Mouse (Mus musculus): ENCODE results near the gene Gm26558. TPM values are rescaled to one million over a fixed set of nuclear protein-coding genes. Genes with fewer than 3 reads are reported as not detected.

Gm26558 gene
- not detected for total RNA-seq (2022)

DNA sequence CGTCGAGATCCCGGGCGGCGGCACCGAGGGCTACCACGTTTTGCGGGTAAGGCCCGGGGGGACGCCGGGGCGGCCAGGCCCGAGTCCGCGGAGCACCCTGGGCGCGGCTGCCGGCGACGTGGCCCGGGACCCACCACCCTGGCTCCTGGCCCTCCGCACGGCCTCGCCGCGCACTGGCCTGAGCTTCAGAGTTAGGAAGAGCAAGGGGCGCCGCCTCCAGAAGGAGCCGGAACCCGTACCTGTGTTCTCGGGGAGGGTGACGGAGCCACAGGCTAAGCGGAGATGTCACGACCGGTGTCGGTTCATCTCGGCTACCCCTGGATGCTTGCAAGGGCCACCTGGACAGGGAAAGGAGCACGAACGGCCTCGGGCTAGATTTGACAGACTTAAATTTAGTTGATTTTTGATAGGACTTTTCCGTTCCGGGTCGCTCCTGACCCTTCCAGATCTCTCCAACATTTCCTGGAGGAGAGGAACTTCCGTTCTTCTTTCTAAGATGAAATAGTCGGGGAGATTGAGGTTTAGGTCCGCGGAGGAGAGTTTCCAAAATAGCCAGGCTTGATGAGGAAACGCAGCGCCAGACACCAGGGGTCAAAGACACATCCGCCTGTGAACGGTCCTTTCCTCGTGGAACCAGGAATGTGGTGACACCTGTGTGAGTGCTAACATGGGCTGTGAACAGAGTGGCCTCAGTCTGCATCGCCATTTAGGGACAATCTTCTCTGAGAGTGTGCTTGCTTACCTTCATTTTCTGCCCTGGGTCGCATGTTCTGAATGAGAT is at the start of gene Gm26558:
TSS of gene Gm26558 (minus strand) at position 394 of the 781 bp plus-strand sequence.
- peak in 1 of 2 experiments; percentile 4 for DNase-seq (ENCODE audit: low spot score in 2 of 2)

DNA sequence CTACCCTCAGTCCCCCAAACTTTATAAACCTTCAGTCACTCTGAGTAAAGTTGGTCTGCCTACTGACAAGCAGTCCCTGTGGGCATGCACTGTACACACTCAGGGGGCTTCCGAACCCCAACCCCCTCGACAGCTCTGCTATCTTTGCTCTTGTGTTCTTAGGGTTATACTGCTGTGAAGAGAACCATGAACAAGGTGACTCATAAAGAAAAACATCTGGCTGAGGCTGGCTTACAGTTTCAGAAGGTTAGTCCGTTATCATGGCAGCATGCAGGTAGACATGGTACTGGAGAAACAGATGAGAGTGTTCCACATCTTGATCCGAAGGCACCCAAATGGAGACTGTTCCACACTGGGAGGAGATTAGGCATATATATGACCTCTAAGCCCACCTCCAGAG is 49.0 kb upstream of the Gm26558 start:
- DNase-seq (ENCODE audit: low spot score in 2 of 2): no peak

DNA sequence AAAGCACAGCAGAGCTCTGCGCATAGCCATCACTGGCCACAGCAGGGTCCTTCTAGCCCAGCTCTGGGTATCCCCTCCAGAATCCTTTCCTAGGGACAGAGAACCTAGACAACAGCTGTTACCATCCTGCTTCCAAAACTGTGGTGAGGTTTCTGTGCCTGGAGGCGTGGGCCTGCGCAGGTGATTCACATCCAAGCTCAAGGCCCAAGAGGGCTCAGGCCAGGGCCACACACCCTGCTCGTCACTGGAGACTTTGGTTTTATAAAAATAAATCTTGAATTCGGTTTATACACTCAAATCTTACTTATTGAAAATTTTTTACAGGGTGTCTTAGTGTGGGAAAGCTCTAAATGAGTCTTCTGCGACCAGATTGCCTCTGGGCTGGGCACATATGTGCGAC is 48.3 kb upstream of the Gm26558 start:
- DNase-seq (ENCODE audit: low spot score in 2 of 2): no peak

DNA sequence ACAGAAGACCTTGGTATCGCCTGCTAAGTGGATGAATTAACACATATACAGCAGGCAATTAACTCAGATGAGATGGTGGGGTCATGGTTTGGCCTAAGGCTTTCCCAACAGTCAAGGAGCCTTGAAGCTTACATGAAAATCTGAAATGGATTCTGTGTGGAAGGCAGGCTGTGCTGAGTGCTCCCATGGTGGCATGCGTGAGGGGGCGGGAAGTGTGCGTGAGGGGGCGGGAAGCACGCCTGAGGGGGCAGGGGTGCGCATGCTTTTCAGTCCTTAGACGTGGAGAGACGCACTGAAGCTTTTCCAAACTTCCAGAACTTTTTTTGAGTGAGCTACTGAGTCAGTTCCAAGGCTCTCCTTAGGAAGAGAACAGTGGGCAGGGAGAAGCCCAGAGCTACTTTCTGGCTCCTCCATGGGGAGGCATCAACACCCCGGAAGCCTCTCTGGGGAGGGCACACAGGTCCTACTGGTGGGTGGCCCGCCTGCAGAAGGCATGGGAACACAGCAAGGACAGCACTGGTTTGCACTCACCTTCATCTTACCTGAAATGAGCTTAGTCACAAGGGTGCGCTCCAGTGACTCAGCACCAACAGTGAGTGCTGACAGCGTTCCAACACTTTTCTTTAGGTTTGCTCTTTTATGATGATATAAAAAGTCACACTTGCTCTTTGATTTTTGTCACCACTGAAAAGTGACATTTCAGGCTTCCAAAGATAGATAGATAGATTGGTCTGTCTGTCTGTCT is 47.2 kb upstream of the Gm26558 start:
- DNase-seq (ENCODE audit: low spot score in 2 of 2): no peak

DNA sequence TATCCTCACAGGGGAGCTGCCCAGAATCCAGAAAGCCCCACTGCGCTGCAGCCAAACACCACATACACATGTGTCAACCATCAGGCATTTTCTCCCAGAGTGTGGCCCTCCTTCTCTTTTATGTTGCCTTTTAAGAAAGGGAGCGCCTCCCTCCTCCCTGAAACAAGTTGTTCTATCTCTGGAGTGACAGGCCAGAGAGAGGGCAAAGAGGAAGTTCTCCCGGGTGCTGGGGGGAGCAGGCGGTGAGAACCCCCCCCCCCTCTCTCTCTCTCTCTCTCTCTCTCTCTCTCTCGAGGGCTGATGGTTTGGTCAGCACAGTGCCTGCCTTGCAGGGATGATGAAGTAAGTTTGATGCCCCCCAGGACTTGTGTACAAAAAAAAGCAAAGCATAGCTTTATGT is 40.5 kb upstream of the Gm26558 start:
- no peak for DNase-seq (ENCODE audit: low spot score in 2 of 2)

DNA sequence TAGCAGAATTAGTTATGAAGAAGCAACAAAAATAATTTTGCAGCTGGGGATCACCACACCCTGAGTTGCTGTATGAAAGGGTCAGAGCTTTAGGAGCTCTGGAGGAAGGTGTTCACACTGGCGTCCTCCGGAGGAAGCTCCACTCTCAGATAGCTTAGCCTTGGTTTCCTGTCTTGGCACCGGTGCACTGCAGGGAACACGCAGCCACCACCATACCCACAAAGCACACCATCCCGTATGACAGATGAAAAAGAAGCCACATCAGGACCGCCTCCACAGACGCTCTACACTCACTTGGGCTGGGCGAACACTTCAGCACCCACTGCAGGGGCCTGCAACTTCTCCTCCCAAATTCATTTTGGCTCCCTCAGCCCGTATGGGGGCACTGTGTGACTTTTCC is 39.7 kb upstream of the Gm26558 start:
- DNase-seq (ENCODE audit: low spot score in 2 of 2): no peak

DNA sequence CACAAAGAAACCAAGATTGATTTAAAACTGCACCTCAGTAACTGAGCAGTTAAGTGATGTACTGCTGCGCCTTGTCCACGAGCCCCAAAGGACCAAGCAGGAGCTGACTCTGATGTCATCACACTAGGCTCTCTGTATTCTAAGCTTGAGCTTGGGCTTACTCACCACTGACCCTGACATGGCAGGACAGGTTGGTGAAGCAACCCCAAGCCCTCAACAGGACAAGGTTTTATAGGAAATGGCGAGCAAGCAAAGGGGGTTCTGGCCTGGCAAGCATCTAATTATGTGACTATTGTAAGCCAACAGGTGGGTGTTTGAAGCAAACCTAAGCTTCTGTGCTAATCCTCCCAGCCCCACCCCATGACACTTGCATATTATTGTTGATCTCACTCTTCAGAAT is 38.9 kb upstream of the Gm26558 start:
- no peak for DNase-seq (ENCODE audit: low spot score in 2 of 2)

DNA sequence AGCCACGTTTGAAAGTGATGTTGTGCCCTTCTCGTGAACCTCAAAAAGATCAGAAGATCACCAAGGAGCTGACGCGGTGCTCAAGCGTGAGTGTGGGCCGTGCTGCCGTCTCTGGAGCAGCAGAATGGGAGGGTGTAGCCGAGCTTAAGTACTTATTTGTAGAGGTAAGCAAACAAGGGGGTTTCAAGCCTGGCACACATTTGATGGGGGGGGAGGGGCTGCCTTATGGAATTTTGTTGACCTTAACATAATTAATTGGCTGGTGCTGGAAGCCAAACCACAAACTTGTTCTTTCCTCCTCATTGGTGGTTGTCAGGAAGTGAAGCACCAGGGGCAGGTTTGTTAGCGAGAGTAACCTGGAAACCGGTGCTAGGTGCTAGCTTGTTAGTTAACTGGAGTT is 33.8 kb upstream of the Gm26558 start:
- DNase-seq (ENCODE audit: low spot score in 2 of 2): no peak

DNA sequence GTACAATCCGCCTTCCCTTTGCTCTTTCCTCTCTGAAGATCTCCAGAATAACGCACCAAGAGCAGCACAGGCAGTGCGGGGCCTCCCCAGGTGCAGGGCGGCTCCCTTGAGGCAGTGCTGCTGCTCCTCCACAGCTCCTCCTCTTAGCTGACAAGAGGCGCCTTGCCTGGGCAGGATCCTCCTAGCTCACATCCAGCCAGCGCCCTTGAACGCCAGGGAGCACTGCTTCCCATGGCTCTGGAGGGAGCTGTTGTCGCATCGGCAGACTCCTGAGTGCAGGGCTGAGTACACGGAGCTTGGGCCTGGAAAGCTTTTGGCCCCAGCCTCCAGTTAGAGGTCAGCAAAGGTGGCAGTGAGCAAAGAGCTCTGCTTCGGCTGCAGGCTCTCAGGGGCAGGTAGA is 28.3 kb upstream of the Gm26558 start:
- DNase-seq (ENCODE audit: low spot score in 2 of 2): peak in 1 of 2 experiments; percentile 31

DNA sequence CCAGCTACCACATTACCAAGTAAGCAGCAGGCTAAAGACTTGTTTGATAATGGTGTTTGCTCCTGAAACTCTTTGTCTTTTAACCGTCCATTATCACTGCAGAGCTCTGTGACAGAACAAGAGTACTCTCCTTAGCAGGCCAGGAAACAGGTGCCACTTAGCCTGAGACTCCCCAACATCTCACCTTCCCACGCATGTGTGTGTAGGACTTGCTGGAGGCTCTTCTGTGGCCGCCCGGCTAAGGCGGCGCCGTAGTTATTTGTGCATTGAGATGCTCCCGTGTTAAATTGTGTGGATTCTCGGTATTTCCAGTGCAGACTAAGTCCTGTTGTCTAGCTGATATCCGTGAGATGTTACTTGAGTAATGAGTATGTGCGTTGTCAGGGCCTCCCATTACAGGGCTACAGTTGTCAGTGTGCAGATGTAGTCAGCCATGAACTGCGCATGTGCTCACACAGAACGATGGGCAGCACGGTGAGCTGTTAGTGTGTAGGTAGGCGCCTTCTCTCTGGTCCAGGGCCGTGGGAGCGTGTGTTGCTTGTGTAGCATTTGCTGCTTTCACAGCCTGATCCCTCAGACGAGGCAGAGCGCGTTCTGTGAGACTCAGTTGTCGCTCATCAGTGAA is 26.7 kb upstream of the Gm26558 start:
- no peak for DNase-seq (ENCODE audit: low spot score in 2 of 2)

DNA sequence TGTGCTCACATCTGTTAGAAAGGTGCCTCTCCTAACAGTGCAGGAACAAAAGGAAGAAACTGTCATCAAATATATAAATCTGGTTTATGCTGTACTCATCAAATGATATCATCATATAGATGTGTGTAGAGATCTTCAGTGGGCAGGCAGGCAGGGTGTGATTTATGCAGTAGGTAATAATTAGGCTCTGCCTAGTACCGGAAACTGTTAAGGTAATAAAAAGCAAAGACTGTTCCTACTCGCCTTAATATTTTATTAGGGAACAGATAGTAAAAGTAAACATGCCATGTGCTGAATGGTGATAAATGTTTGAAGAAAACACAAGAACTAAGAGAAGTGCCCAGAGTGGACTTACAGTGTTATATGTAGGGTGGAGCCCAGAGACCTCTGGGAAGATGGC is 20.4 kb upstream of the Gm26558 start:
- no peak for DNase-seq (ENCODE audit: low spot score in 2 of 2)

DNA sequence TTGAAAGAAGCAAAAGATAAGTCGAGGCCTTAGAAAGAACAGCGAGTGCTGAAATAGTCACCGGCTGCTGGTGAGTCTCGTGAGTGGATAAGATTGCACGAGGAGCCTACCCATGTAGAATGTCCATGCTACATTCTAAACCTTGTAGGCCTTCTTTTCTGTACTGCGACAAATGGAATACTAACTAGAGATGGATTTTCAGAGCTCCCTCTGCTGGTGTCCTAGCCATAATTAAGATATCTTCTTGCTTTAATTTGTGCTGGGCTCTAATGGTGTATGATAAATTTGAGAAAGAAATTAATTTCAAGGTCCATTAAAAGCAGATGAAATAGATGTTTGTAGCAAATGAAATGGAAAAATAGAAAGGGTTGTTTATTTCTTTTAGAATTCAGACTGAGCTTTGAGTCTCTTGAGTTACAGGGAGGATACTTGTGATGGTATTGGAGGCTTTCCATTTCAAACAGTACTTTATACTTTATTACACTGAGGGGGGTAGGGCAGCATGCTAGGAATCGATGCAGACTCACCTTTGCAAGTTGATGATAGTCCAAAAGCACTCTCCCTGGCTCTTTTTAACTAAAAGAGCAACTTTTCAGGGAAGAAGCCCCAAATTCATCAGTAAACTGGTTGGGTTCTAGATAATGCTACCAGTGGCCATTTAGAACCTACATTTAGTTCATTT is 11.7 kb upstream of the Gm26558 start:
- DNase-seq (ENCODE audit: low spot score in 2 of 2): no peak

DNA sequence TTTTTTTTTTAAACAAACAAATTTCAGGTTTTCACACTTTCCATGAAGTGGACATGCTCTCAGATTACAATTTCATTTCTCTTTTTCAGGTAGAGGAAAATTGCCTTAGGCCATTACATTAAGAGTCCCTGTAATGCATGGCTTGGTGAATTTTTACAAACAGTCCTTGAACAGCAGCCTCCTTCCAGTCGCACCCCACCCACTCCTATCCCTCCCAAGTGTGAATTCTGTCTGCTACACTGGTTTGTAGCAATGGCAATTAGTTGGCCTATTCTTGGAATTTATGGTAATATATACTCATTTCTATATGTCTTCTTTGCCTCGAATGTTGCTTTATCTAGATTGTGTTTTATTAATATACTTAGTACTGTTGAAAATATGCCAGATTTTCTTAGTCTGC is 10.6 kb upstream of the Gm26558 start:
- DNase-seq (ENCODE audit: low spot score in 2 of 2): no peak

DNA sequence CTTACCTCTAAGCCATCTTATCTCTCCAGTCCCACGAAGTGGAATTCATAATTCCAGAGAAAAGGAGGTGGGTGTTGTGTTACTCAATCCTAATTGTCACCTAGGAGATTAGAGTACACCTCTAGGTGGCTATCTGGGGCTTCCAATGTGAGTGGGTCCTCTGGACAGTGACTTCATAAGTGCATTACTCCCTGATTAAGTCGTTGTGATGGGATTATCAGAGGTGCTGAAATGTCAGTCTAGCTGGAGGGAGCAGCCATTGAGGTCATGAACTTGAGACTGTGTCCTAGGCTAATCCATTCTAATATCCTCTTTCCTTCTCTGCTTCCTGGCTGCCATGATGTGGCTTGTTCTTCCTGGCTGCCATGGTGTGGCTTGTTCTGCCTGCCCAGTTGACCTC is 8.0 kb upstream of the Gm26558 start:
- no peak for DNase-seq (ENCODE audit: low spot score in 2 of 2)

DNA sequence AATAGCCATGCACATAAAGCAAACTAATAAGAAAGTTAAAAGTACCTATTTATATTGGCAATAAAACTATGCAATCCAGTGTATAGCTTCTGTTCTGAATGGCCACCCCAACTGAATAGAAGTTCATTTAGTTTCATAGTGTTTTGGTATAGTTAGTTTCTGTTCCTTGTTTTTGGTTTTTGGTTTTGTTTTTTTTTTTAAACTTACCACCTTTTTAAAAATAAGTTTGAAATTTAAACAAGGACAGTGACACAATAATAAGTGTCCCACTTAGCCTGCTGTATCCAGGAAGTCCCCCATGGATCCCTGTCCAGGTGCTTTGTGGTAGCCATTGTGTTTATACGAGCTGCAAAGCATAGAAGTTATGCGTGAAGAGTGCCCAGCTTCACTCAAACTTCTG is 7.3 kb upstream of the Gm26558 start:
- no peak for DNase-seq (ENCODE audit: low spot score in 2 of 2)

DNA sequence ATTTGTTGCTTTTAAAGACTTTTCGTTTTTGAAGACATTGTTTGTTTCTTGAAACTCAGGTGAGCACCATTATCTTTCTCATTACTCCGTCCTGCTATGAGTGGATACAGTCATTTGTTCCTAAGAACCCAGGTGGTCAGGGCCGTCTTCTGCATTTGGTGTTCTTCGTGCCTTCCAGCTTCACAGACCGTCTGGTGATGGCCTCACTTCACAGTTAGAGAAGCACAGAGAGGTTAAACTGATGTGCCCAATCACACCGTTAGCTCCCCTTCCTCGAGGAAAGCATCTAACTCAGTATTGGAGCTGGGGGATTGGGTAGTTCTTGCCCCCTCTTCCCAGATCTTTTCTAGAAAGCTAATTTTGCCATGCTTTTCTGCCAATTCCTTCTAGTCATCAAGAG is 5.1 kb upstream of the Gm26558 start:
- DNase-seq (ENCODE audit: low spot score in 2 of 2): no peak

DNA sequence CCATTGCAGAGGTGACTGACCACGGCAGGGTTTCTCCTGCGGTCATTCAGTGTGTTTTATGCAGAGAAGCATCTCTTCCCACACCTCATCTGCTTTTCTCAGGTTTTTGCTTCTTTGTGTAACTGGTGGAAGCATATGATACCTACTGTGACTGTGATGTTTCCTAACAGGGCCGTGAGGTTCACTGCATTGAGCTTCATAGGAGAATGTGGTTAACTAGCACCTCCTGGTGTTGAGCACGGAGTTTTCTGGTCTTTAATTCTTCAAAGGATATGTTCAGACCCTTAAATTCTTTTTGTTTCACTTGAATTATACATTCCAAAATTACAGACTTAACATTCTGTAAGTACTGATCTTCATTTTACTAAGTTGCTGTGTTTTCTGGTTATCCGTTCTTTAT is 1.9 kb upstream of the Gm26558 start:
- no peak for DNase-seq (ENCODE audit: low spot score in 2 of 2)

DNA sequence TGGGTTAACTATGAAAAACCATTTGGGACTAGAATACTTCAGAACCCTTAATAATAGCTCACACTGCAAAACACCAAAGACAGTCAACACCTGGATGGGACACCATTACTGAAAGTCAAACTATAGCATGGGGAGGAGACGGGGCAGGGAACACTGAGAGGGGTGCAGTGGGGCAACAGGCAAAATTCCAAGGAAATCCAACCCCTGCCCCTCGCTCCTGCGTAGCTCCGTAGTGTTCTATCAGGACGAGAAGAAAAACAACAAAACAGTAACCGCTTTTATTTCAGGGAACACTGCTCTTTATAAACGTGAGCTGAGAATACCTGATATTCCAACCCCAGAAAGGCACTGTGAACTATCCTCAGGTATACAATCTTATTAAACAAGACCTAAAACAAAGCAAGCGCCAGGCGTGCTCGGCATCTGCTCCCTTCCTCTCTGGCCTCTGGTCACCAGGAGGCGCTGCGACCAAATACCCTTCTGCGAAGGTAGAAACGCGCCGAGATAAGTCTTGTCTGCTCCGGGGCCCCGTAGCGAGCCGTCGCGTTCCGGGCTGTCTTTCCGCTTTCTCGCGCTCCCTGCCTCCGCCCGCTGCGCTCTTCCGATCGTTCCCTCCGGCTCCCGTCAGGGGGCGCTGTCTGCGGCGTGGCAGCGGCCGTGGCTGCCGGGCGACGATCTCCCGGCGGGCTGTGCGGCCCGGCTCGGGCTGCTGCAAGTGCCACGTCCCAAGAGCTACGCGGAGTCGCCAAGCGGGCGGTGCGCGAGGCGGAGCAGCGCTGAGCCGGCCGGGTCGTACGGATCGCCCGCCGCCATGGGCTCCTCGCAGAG is 807 bp downstream of the Gm26558 start, which contains the start of gene Gorasp2:
TSS of gene Gorasp2 (plus strand) at position 690 of the 828 bp plus-strand sequence.
- DNase-seq (ENCODE audit: low spot score in 2 of 2): peak; percentile 91 to 93

DNA sequence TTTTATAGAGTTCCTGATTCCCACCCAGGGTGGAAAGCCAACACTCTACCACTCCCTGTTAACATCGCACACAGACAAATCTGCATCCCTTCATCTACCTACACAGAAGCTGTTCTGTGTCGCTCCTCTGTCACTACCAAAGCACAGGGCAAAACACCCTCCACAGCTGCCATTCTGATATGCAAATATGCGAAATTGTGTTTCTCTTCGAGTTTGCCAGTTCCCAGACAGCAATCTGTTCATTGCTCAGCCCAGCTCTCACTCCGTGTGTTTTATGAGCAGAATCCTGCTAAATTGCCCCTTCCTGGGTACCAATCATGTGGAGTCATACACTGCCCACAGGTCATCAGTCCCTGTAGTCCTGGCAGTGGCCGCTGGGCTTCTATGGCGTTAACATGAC is 4.8 kb downstream of the Gm26558 start:
- no peak for DNase-seq (ENCODE audit: low spot score in 2 of 2)

DNA sequence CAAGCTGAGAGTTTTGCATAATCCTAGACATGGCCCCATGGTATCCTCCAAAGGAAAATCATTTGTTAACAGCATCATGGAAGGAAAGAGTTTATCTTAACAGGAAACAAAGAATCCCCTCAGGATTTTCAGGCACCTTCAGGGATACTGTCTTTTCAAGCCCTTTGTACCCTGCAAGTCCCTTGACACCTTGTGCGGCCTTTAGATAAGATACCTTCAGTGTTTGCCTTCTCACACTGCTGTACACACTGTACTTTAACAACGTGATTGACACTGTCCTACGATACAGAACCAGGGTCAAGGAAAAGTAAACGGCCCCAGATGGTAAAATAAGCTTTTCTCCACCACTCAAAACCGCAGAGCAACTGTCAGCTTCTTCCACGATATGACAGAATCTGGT is 10.1 kb downstream of the Gm26558 start:
- DNase-seq (ENCODE audit: low spot score in 2 of 2): no peak

DNA sequence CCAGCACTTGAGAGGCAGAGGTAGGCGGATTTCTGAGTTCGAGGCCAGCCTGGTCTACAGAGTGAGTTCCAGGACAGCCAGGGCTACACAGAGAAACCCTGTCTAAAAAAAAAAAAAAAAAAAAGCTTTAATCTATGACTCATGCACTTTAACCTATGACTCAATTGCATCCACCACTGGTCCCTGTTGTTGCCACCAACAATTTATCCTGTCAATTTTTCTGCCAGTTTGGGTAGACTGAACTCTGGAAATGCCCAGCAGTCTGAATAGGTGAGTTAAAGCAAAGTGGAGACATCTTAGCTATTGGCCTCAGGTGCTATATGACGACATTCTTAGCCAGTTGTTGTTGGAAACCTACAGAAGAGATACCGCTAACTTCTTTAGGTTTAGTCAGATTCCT is 12.4 kb downstream of the Gm26558 start:
- no peak for DNase-seq (ENCODE audit: low spot score in 2 of 2)
